Mouse (Mus musculus) thymus, adult 2 months (tissue): Measurements from ENCODE around the gene Slc35b1.

Experiments used
- CTCF ChIP-seq: fragments of 200-500 bp; IDR thresholded peaks from 2 replicates; pipeline ENCODE4 v1.5.1; 2012; ENCODE audit warnings: mild to moderate bottlenecking, control low read depth, low read length, moderate library complexity, borderline replicate concordance; ENCODE audit not compliant: control insufficient read depth, poor library complexity, insufficient read depth; ENCODE audit errors: extremely low read depth
- POLR2A ChIP-seq: fragments of 200-500 bp; IDR thresholded peaks from 2 replicates; pipeline ENCODE4 v1.6.1; 2012; ENCODE audit warnings: mild to moderate bottlenecking, low read length, control low read depth, moderate library complexity; ENCODE audit not compliant: control insufficient read depth, poor library complexity, insufficient read depth; ENCODE audit errors: extremely low read depth

- TF ChIP-seq CTCF (no peak), POLR2A (no peak)
Observed at GRCm38 (mm10) chr11:95392708-95393499, 8.4 kb downstream of the Slc35b1 start.
